Mouse (Mus musculus): ENCODE results near the gene Ciz1.
"Not testable (repeated sequence)": the region's sequence is repeated elsewhere in the genome, so short reads cannot be mapped to it uniquely, and the experiment has no call there.

Gene Ciz1

GRCm38 (mm10) chr2:32348311-32348710 is 3.8 kb upstream of the Ciz1 start:
- DNase-seq = no peak

GRCm38 (mm10) chr2:32349625-32350255 is 2.4 kb upstream of the Ciz1 start:
- no peak for DNase-seq

GRCm38 (mm10) chr2:32350471-32351051 is 1.6 kb upstream of the Ciz1 start:
- no peak for DNase-seq

GRCm38 (mm10) chr2:32351471-32351961 is 611 bp upstream of the Ciz1 start:
- DNase-seq = peak; percentile 57

- DNase-seq = peak; percentile 92
These were observed 948 bp downstream of the Ciz1 start, which contains the start of gene Dnm1 for GRCm38 (mm10) chr2:32353007-32353542. Gene Dnm1, minus strand, starts transcription at chr2:32353338.

- no peak for DNase-seq
These were observed 1.7 kb downstream of the Ciz1 start for GRCm38 (mm10) chr2:32353836-32354235.

GRCm38 (mm10) chr2:32354336-32354895 is 2.3 kb downstream of the Ciz1 start:
- no peak for DNase-seq

- DNase-seq = no peak
These were observed 4.1 kb downstream of the Ciz1 start for GRCm38 (mm10) chr2:32356216-32356615.

GRCm38 (mm10) chr2:32357710-32358109 is 5.6 kb downstream of the Ciz1 start:
- DNase-seq = no peak

- no peak for DNase-seq
These were observed 6.3 kb downstream of the Ciz1 start for GRCm38 (mm10) chr2:32358381-32358780.

GRCm38 (mm10) chr2:32360741-32361140 is 8.6 kb downstream of the Ciz1 start:
- DNase-seq = peak; percentile 76

- DNase-seq = peak; percentile 77
These were observed 9.3 kb downstream of the Ciz1 start for GRCm38 (mm10) chr2:32361437-32361836.

GRCm38 (mm10) chr2:32362274-32362673 is 10.1 kb downstream of the Ciz1 start:
- not testable (repeated sequence) for DNase-seq

- peak; percentile 91 for DNase-seq
These were observed 10.8 kb downstream of the Ciz1 start for GRCm38 (mm10) chr2:32362817-32363340.

- DNase-seq = no peak
These were observed 11.4 kb downstream of the Ciz1 start for GRCm38 (mm10) chr2:32363376-32364106.

GRCm38 (mm10) chr2:32364121-32364520 is 12.0 kb downstream of the Ciz1 start:
- no peak for DNase-seq

GRCm38 (mm10) chr2:32367315-32367714 is 15.2 kb downstream of the Ciz1 start:
- no peak for DNase-seq

- DNase-seq = no peak
These were observed 22.1 kb downstream of the Ciz1 start for GRCm38 (mm10) chr2:32374191-32374590.

- no peak for DNase-seq
These were observed 23.3 kb downstream of the Ciz1 start for GRCm38 (mm10) chr2:32375317-32375940.

- DNase-seq = no peak
These were observed 24.8 kb downstream of the Ciz1 start for GRCm38 (mm10) chr2:32376963-32377362.

GRCm38 (mm10) chr2:32380001-32380500 is 27.9 kb downstream of the Ciz1 start:
- DNase-seq = no peak

- DNase-seq = no peak
These were observed 29.1 kb downstream of the Ciz1 start for GRCm38 (mm10) chr2:32381141-32381774.

Measured in right cerebral cortex, postnatal 14 days (tissue).